Mouse (Mus musculus) hindlimb bud, embryonic 11.5 days (tissue): ENCODE results near the gene Hs3st4.
A peak's percentile ranks its signal among the peaks of the same experiment; 100 is the strongest.

Experiments
- DNase-seq: peaks from one replicate; pipeline ENCODE4 v3.0.0-alpha.2; 2012; ENCODE audit warnings: low read depth, low spot score; ENCODE audit errors: extremely low spot score

Gene Hs3st4

DNA sequence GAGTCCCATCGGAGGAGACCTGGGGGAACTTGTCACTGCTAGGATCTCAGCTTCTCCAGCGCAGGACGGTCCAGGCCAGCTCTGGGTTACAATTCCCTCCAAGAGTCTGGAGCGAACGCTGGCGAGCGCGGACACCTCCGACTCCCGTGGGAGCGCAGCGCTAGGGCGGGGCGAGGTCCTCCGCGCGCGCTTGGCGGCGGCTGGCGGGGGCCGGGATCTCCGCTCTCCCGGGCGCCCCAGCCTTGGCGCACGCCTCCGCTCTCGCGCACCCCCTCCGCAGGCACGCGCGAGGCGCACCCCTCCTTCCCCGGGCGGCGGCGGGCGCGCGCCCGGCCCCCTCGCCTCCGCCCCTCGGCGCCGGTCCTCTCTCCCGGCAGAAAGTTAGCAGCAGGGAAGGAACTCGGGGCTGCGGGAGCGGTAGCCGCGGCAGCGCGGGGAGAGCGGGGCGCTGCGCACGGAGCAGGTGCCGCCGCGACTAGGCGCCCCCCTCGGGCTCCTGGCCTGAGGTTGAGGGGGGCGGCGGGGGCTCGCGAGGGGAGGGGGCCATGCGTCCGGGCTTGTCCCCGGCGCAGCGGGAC is at the start of gene Hs3st4:
Hs3st4 (plus strand) TSS at position 409 of the 578 bp plus-strand sequence.
- DNase-seq: no peak

DNA sequence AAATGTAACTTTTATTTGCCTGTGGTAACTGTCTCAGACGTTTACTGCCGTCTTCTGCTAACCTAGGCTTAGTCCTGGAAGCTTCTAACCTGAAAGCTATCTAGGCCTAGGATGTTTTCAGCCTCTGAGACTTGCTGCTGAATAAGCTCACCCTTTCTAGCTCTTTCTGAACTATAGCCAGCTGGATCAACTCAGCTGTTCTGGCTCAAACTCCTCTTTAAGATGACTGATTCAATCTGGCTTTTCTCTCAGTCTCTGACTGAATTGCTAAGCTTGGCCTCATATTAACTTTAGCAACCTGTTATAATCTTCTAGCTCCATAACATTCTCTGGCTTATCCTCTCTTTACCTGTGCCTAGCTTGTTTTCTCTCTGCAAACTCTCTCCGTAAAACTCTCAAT is 35.8 kb upstream of the Hs3st4 start:
- DNase-seq: no peak

- no peak for DNase-seq
Measured at GRCm38 (mm10) chr7:123963021-123963420, 19.6 kb upstream of the Hs3st4 start.

GRCm38 (mm10) chr7:123964559-123965142 is 18.0 kb upstream of the Hs3st4 start:
- DNase-seq: no peak

- no peak for DNase-seq
Measured at GRCm38 (mm10) chr7:123965515-123965914, 17.2 kb upstream of the Hs3st4 start.

DNA sequence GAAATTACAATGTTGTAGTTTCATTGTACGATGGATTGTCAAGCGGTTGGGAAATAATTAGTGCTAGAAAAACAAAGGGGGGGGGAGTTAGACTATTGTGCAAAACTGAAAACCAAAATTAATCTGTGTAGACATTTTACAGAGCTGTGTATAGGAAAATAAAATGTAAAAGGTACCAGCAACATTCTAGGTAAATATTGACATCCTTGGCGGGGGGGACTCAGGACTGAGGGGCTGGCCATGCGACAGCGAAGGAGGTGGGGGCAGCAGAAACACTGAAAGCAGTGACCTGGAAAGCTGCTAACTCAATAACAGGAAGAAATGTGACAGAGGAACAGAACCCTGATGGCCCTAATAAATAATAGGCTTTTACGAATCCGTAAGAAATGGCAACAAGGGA is 7.2 kb upstream of the Hs3st4 start:
- no peak for DNase-seq

GRCm38 (mm10) chr7:123981435-123981834 is 1.2 kb upstream of the Hs3st4 start:
- DNase-seq: no peak

- DNase-seq: no peak
Measured at GRCm38 (mm10) chr7:123982010-123982409, 659 bp upstream of the Hs3st4 start.

DNA sequence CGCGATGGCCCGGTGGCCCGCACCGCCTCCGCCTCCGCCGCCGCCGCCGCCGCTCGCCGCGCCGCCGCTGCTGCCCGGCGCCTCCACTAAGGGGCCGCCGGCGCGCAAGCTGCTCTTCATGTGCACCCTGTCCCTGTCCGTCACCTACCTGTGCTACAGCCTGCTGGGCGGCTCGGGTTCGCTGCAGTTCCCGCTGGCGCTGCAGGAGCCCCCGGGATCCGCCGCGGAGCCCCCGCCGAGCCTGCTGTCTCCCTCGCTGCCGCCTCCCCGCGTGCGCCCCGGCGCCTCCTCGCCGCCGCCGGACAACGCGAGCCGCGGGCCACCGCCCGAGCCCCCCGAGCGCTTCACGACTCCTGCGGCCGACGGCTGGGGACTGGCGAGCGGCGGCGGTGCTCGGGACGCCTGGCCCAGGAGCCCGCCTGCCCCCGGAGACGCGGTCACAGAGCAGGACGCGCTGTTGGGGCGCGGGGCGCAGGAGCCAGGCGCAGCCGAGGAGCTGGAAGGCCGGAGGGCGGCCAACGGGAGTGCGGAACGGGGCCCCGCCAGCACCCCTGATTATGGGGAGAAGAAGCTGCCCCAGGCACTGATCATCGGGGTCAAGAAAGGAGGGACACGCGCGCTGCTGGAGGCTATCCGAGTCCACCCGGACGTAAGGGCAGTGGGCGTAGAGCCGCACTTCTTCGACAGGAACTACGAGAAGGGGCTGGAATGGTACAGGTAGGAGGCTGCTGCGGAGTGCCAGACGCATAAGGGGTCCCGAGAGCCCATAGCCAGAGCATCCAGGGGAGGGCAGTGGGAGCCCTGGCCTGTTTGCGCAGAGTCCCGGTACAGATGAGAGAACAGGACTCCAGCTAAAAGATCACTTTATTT is 743 bp downstream of the Hs3st4 start:
- no peak for DNase-seq

DNA sequence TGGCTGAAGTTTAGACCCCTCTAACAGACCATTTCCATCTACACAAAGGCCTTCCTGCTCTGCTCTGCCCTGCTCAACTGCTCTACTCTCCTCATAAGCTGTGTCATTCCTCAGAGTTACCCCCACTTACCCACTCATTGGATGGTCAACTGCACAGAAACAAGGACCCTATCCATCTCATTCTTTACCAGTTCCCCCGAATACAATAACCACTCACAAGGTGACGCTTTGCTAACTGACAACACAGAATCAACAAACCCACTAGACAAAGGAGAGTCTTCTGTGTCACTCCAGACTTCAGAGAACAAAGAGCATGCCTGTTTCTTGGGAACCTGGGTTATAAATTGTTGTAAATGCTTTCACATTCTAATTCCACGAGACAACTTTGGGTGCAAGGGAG is 9.5 kb downstream of the Hs3st4 start:
- no peak for DNase-seq

GRCm38 (mm10) chr7:123997266-123997665 is 14.6 kb downstream of the Hs3st4 start:
- no peak for DNase-seq

- DNase-seq: no peak
Measured at GRCm38 (mm10) chr7:123998601-123999000, 15.9 kb downstream of the Hs3st4 start.

GRCm38 (mm10) chr7:124026908-124027307 is 44.2 kb downstream of the Hs3st4 start:
- no peak for DNase-seq

DNA sequence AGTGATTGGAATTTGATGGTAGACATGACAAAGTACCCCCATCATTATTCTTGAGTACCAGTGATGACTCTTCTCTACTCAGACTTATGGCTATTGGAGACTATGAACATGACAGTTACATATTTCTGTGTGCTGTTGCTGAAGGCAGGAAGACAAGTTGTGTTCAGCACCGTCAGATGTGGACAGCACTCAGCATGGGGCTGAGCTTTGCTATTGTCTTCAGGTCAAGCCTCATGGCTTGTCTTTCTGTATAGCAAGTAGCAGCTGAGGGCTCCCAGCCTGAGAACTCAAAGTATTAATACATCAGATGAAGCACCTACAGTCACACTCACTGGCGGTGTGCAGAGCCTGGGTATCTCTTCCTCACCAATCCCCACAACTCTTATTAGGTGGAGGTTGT is 49.6 kb downstream of the Hs3st4 start:
- DNase-seq: no peak

GRCm38 (mm10) chr7:124033332-124033731 is 50.7 kb downstream of the Hs3st4 start:
- DNase-seq: no peak

GRCm38 (mm10) chr7:124037281-124037700 is 54.6 kb downstream of the Hs3st4 start:
- DNase-seq: no peak

DNA sequence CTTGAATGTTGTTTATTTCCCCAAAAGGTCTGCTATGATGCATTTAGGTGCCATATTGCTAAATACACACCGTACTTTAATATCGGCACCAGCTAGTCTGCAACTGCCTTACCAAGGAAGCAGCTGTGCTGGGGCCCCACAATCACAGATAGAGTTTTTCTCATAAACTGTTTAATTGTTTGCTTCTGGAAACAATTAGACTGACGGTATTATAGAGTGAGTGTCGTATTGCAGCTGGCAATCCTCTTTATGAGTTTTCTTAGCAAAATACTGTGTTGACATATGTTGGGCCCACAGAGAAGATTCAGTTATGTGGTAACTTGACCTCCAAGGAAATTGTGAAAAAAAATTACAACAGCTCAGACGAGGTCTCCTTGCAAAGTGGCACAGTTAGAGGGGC is 56.5 kb downstream of the Hs3st4 start:
- no peak for DNase-seq

GRCm38 (mm10) chr7:124047382-124047781 is 64.7 kb downstream of the Hs3st4 start:
- no peak for DNase-seq

GRCm38 (mm10) chr7:124048971-124049370 is 66.3 kb downstream of the Hs3st4 start:
- DNase-seq: no peak

GRCm38 (mm10) chr7:124050421-124050820 is 67.8 kb downstream of the Hs3st4 start:
- no peak for DNase-seq

- no peak for DNase-seq
Measured at GRCm38 (mm10) chr7:124083741-124084140, 101.1 kb downstream of the Hs3st4 start.

- DNase-seq: peak; percentile 14
Measured at GRCm38 (mm10) chr7:124129019-124129418, 146.3 kb downstream of the Hs3st4 start.
